Mouse (Mus musculus) mouse trophoblast stem cell (cell line): Measurements from ENCODE around the gene Ifit1.

Source experiments
- in situ Hi-C, 2 experiments: fragments of 300-500 bp; cut with MseI, MboI; formaldehyde crosslinking; loops; 2 replicates in 1 of 2; 3 replicates in 1 of 2; pipeline ENCODE4 v1.15.1; 2025

Gene Ifit1

DNA sequence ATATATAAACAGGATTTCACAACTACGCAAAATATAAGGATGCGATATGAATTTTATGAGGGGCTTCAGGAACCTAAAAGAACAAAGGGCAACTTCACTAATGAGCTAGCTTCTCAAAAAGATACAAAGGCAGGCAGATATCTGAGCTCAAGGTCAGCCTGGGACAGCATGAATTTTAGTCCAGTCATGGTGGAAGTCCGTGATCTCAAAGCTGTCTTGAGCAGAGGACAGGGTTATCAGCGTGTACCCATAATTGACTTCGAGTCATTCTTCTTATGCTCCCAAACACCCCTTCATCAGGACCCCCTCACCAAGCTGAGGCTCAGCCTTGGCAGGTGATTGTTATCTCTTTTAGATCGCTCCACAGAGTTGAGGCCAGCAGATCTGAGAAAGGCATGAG is 10.3 kb downstream of the Ifit1 start:
- in situ Hi-C loops: no loop called here

DNA sequence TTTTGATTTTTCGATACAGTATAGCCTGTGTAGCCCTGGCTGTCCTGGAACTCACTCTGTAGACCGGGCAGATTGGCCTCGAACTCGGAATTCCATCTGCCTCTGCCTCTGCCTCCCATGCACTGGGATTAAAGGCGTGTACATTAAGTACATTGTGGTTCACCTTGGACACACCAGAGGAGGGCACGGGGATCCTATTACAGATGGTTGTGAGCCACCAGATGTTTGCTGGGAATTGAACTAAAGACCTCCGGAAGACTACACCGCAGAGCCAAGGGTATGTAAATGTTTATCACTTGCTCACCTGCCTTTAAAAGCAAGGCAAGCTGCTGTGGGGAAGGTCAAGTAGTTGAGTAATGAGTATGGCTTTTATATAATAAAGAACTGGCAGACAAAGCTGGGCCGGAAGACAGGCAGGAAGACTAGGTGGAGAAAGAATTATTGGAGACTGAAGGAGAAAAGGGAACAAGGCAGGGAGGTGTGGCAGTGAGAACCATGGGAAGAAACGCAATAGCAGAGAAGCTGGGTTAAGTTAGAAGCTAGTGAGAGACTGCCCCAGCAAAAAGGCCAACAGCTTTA is 14.6 kb downstream of the Ifit1 start:
- in situ Hi-C loops: no loop called here

DNA sequence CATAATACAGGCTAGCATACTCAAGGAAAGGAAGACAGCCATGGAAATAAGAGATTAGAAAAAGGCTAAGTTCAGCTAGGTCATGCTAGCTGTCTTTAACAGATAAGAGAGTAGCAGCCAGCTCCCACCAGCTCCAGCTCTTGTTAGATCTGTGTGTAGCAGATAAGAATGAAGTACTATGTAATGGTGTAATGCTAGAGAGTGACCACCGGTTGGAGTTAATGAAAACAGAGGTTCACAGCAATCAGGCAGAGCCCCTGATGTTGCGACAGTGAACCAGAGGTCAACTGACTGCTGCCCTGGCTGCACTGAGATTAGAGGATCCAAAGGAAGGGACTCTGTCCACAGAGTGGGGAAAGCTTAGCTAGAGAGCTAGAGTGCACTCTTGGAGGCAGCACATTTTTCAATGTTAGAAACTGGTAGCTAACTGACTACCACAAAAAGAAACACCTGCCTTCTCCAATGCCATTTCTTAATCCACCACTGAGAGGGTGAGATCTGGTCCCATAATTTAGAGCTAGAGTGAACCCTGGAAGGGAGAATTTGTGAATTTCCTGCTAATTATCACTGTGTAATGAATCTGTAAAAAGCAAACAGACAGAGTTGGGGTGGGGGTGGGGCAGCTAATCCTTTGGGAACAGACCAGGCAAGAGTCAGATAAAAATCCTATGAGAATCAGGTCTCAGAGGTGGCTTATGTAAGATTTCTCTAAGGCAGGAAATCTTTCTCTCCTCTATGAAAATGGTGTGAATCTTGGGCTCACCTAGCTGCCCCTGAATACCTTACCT is 16.0 kb downstream of the Ifit1 start:
- in situ Hi-C loops: no loop called here

DNA sequence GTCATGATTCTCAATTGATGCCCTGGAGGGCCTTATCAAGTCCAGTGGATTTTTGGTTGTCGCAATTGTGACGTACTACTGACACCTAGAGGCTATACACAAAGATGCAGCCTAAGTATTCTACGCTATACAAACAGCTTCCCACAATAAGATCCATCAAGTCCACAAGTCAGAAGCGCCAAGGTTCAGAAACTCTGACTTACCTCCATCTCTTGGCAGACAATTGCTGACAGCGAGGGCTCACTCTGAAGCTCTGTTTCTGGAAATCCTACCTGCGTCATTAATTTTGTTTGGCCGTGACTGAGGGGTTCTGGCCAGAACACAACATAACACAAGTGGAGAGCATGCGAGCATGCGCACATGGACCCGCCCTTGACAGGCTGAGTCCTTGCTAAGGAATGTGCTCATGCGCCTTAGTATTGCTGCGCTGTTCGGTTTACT is 21.4 kb downstream of the Ifit1 start:
- in situ Hi-C loops: no loop called here

DNA sequence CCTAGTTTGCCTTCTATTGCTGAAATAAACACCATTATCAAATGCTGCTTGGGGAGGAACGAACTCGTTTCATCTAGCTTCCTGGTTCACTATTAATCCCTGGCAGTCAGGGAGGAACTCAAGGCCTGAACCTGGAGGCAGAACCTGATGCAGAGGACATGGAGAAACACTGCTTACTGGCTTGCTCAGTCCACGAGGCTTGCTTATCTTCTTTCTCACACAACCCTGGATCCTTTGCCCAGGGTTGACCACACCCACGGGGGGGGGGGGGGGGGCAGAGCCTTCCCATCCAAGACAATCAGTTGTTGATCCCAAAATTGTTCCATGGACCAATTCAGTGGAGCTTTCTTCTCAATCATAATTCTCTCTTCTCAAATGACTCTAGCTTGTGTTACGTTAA is 22.1 kb downstream of the Ifit1 start:
- in situ Hi-C loops: no loop called here

DNA sequence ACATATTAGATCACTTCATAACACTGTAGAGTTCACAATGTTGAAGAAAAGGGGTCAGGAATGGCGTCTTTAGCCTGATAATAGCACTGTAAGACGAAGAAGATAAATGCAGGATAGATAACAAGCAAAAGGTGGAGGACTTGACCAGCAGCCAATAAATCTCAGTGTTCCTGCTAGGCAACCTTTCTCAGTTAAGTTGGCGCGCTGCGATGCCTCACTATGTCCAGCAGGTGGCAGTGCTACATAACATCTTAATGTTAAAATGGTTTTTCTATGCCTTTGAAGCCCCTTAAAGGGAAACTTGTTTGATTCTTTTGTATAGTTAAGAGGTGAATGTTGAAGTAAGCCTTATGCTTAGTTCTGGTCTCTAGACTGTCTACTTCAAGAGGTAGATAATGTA is 25.5 kb downstream of the Ifit1 start:
- in situ Hi-C loops: loop anchor here (5.0 kb wide), 1 partner anchor 106 kb away; no protein-coding TSS in a partner anchor

DNA sequence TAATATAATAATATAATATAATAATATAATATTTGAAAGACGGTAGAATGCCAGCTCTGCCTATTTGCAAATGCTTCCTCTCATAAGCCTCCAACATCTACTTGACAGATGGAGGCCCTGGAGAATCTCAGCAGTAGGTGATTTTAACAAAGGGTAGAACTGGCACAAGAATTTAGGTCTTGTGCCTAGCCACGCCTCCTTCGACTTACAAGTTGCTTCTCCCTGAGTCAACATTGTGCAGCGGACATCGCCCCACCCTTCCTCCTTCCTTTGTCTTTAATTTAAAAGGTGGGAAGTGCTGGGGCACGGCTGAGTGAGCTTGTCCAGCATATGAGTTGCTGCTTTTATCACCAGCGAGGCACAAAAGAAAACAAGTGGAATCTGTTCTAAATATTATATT is 32.8 kb downstream of the Ifit1 start:
- in situ Hi-C loops: no loop called here

DNA sequence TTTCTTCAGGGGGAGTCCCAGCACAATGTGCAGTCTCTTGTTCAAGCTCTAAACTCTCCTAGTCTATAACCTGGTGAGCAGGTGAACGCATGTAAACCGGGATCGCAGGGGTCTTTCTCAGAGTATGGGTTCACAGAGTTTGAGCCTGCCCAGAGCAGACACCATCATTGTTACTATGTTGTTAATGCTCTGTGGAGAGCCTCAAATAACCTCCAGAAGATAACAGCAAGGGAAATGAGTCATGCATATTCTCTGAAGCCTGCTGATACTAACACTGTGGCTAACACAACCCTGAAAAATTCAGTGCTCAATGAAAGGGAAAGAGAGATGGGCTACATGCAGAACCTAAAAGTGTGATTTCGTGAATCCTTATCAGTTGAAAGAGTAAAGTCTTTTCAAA is 37.8 kb downstream of the Ifit1 start:
- in situ Hi-C loops: no loop called here

DNA sequence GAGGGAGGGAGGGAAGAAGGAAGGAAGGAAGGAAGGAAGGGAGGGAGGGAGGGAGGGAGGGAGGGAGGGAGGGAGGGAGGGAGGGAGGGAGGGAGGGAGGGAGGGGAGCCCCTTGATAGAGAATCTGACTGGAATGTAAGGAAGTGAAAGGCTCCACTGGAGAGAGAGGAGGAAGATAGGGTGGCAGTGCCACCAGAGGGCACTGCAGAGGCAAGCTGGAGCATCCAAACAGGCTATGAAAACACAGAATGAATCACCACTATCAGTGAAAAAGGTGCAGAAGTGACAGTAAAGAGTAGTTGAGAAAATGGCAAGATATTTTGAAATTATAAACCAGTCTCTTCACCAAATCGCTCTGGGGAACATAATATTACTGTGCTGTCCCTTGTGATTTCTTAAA is 44.2 kb downstream of the Ifit1 start:
- in situ Hi-C loops: no loop called here

DNA sequence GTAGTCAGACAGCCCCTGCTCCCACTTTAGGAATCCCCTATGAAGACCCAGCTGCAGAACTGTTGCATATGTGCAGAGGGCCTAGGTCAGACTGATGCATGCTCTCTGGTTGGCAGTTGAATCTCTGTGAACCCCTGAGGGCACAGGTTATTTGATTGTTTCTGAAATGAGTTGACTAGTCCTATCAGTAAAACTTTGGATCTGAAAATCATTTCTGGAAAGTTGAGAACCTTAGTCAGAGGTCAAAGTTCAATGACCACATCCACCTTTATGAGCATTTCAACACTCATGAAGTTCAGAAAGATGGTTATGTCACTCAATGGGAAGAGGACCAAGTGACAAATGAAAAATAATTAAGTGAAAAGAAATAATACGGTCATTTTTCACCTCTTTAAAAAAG is 44.9 kb downstream of the Ifit1 start:
- in situ Hi-C loops: no loop called here

DNA sequence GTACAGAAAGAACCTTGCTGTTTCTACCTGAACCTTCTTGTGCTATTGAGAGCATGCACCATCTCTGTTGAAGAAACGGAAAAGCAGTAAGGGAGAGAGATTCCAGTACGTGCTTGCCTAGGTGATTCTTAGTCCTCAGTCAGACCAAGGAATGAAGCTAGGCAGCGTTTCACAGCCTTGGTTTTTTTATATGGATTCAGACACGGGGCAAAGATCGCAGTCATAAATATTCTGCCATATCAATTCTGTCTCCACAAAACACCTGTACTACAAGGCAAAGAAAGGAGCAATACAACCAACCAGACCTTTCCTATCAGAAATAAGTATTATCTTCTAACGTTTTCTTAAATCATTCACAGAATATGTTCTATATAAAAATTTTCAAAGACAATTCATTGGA is 50.7 kb downstream of the Ifit1 start:
- in situ Hi-C loops: no loop called here

DNA sequence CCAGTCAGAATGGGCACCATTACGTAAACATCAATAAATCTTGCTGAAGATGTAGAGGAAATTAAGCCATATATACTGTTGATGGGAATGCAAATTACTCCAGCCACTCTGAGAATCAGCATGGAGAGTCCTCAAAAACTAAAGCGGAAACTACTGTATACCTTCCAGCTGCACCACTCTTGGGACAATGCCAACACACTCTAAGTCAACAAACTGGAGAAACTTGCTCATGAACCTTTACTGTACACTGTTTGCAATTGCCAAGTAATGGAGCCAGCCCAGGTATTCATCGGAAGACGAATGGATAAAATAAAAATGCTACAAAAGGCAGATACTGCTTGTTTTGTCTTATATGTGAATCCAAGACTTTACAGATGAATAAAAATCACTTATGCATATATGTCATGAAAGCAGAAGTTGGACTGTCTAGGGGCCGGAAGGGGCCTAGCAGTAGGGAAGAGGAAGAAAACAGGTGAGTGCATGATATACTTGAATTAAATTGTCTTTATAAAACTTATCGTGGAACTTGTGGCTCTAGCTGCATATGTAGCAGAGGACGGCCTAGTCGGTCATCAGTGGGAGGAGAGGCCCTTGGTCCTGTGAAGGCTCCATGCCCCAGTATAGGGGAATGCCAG is 55.8 kb downstream of the Ifit1 start:
- in situ Hi-C loops: no loop called here

DNA sequence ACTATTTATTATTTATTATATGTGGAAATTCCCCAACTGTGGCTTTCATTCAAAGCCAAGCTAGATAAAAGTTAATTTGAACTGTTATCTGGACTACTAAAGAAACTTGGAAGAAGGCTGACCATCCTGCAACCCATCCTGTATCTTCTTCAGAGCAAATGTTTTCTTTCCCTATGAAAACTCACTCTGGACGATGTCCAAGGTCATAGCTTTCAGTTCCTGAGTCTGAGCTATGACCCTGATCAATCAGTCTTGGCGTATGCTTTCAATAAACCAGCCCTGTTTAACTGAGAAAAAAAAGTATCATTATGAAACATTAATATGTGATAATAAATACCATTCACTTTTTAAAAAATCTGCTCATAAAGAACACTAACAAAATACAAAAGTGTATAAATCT is 56.8 kb downstream of the Ifit1 start:
- in situ Hi-C loops: no loop called here

DNA sequence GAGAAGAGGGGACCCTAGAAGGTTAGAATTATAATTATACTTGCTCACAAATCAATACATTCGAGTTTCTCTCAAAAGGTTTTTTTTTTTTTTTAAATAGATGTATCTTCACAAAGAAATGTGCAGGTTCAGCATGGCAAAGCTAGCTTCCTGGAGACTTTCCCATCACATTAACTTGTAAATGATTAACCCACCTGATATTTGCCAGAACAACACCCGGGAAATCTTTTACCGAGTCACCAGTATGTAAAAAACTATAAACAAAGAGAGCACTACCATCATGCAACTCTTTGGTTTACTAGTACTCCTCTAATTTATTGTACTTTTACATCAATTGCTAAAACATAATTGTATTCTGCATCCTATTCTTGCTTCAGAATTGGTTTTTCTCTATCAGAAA is 57.8 kb downstream of the Ifit1 start:
- in situ Hi-C loops: no loop called here

DNA sequence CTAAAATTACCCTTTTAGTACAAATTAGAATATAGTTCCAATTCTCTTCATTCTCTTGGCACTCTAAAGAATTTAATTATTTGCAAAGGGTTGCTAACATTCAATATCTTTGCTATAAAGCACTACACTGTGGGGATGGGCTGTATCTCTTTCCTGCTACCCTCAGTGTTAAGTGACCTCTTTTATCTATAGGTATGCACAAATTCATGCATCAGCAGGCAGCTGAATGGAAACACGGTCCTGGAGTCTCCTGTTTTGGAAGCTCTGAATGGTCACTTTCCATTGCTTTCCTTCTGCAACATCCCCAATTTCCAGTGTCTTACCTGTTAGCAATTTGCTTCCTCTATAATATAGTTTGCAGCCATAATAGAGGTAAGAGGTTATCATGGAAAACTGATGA is 58.2 kb downstream of the Ifit1 start:
- in situ Hi-C loops: no loop called here

DNA sequence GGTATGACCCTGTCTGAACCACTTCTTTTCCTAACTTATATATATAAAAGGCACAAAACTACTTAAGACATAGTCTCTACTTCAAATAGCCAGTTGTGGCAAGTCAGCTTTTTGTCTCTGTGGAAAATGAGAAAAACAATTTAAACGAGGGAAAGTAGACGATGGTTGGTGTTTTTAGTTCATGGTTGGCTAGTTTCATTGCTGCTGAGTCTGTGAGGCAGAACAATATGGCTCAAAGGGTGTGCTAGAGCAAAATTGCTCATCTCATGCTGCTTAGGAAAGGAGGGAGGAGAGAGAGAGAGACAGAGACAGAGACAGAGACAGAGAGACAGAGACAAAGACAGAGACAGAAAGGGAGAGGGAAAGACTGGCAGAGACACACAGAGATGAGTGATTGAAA is 58.6 kb downstream of the Ifit1 start:
- in situ Hi-C loops: no loop called here
